10 mouse cellular contexts compared by ENCODE assay signal in genomic region chr13:100988671-100989531, GRCm38 (mm10).
DNase-seq lines count a peak whose midpoint lies in the region; ATAC-seq lines count a peak whose summit lies in the region.
"Had no signal": no experiment of that assay in that cellular context is flagged by ENCODE, and none has a peak within 500 bp of the region (broad histone marks: within the 10 kb centered on the region; RNA-seq: fewer than 3 reads in every experiment).

No protein-coding gene starts in this region.

- no peak overlapping the region for H3K4me3 ChIP-seq in kidney, embryonic 14.5 days (ENCODE audit: low read length)

- no peaks in the 10 kb centered on the region for H3K4me1 ChIP-seq in kidney, embryonic 14.5 days (ENCODE audit: control insufficient read depth, insufficient read depth, low read length)

- H3K27me3 ChIP-seq in kidney, embryonic 14.5 days (ENCODE audit: control insufficient read depth, insufficient read depth, low read length): no peaks in the 10 kb centered on the region

- H3K9ac ChIP-seq in kidney, embryonic 14.5 days (ENCODE audit: low read depth, low read length): no peak overlapping the region

- H3K4me2 ChIP-seq in kidney, embryonic 14.5 days (replicated peaks; ENCODE audit: low read depth, low read length): no peak overlapping the region

- H3K36me3 ChIP-seq in kidney, embryonic 14.5 days (ENCODE audit: control insufficient read depth, insufficient read depth, low read length): no peaks in the 10 kb centered on the region
- H3K36me3 ChIP-seq: G1E had no signal

- peak overlapping the region; percentile 24; the same call in 1 of the 2 replicates for H3K27ac ChIP-seq in kidney, embryonic 14.5 days (ENCODE audit: low read depth, low read length)

- no peak for DNase-seq in kidney, adult 18-20 months
- DNase-seq in adipocyte (ENCODE audit: low spot score): peak; percentile 4
- peak; percentile 57 for DNase-seq in forelimb bud, embryonic 11.5 days (ENCODE audit: low read depth, low spot score)
- peak; percentile 20 for DNase-seq in lung, postnatal 14 days
- no peak for DNase-seq in thymus, postnatal 10 days (ENCODE audit: low spot score in 2 of 2)
- no peak for DNase-seq in thymus, postnatal 0 days (ENCODE audit: low spot score)
- no peak for DNase-seq in gastrocnemius, postnatal 25 days
- DNase-seq: thymus, adult 18-20 months had no signal

- ATAC-seq in kidney, embryonic 14.5 days (ENCODE audit: low FRiP score, low TSS enrichment): 0 out of 2 replicates have a peak, but pooled peaks have one; percentile 32

- WGBS in kidney, embryonic 14.5 days: 53% methylated on average over 13 of the region's 13 CpGs

- H3K9me3 ChIP-seq in kidney, embryonic 14.5 days (ENCODE audit: control insufficient read depth, low read length): no peaks in the 10 kb centered on the region
- H3K9me3 ChIP-seq: G1E had no signal

Comparison
In these comparisons a context has a peak if more than half of its experiments do, and no peak if none do; other contexts are left out.
1. DNase-seq: peak in adipocyte (single experiment), forelimb bud, embryonic 11.5 days (single experiment) and lung, postnatal 14 days (single experiment); none in kidney, adult 18-20 months (single experiment), thymus, postnatal 10 days (0 of 2), thymus, postnatal 0 days (single experiment) and gastrocnemius, postnatal 25 days (single experiment).